Mouse (Mus musculus) bone marrow macrophage, adult 2 months (primary cell): ENCODE results near the gene Olfr1392. TPM values are rescaled to one million over a fixed set of nuclear protein-coding genes. Genes with fewer than 3 reads are reported as not detected.
"Not testable (repeated sequence)": the region's sequence is repeated elsewhere in the genome, so short reads cannot be mapped to it uniquely, and the experiment has no call there.

Source experiments
- H3K27ac ChIP-seq: 2 replicates; pipeline ENCODE4 v1.5.1; 2012; ENCODE audit warnings: low read depth, low read length; ENCODE audit not compliant: insufficient read depth
- H3K4me1 ChIP-seq: 2 replicates; pipeline ENCODE4 v1.6.1; 2012; ENCODE audit warnings: low read length; ENCODE audit not compliant: control insufficient read depth, insufficient read depth
- H3K4me3 ChIP-seq: 2 replicates; pipeline ENCODE4 v1.5.1; 2012; ENCODE audit warnings: mild to moderate bottlenecking, low read length, moderate library complexity; ENCODE audit not compliant: insufficient read depth
- CTCF ChIP-seq: IDR thresholded peaks from 2 replicates; pipeline ENCODE4 v1.5.1; 2012; ENCODE audit warnings: low read depth, mild to moderate bottlenecking, low read length, moderate library complexity
- POLR2A ChIP-seq: IDR thresholded peaks from 2 replicates; pipeline ENCODE4 v1.6.1; 2012; ENCODE audit warnings: mild to moderate bottlenecking, low read depth, low read length, borderline replicate concordance
- polyA plus RNA-seq: library from polyadenylated mRNA; stranded (reverse); fragments of >200 nt; gene quantifications from 2 replicates; pipeline ENCODE4 v1.2.4, GENCODE M21; 2012; ENCODE audit not compliant: missing spikeins, insufficient read depth, insufficient read length

The Olfr1392 gene
- polyA plus RNA-seq = not detected in 2 replicates

GRCm38 (mm10) chr11:49284982-49285381, at the start of gene Olfr1392:
TSS of gene Olfr1392 (plus strand) at chr11:49285282.
- not testable (repeated sequence) for H3K27ac ChIP-seq

GRCm38 (mm10) chr11:49235459-49236207, 49.4 kb upstream of the Olfr1392 start:
- no peak overlapping the region for H3K27ac ChIP-seq
- no peak overlapping the region for H3K4me3 ChIP-seq
- TF ChIP-seq CTCF (no peak), POLR2A (no peak)
- peaks cover 14% of the 10 kb centered on the region for H3K4me1 ChIP-seq

More at GRCm38 (mm10) chr11:49284982-49285381, at the start of gene Olfr1392:
- H3K4me3 ChIP-seq, H3K4me1 ChIP-seq: not testable (repeated sequence)

- Histone ChIP-seq H3K4me1 (peaks cover 23% of the 10 kb centered on the region), H3K4me3 (no peak overlapping the region), H3K27ac (peak overlapping the region; percentile 74; the same call in 1 of the 2 replicates)
- TF ChIP-seq CTCF = no peak
- no peak for TF ChIP-seq POLR2A
Observed at GRCm38 (mm10) chr11:49236891-49237290, 48.2 kb upstream of the Olfr1392 start.

GRCm38 (mm10) chr11:49237532-49237931, 47.5 kb upstream of the Olfr1392 start:
- TF ChIP-seq POLR2A (no peak), CTCF (no peak)

GRCm38 (mm10) chr11:49240310-49240709, 44.8 kb upstream of the Olfr1392 start:
- Histone ChIP-seq H3K4me1 (peaks cover 21% of the 10 kb centered on the region), H3K4me3 (no peak overlapping the region), H3K27ac (no peak overlapping the region)
- no peak for TF ChIP-seq POLR2A
- no peak for TF ChIP-seq CTCF

More at GRCm38 (mm10) chr11:49237532-49237931, 47.5 kb upstream of the Olfr1392 start:
- Histone ChIP-seq H3K27ac (peak overlapping the region; percentile 74), H3K4me3 (no peak overlapping the region), H3K4me1 (peaks cover 23% of the 10 kb centered on the region)

DNA sequence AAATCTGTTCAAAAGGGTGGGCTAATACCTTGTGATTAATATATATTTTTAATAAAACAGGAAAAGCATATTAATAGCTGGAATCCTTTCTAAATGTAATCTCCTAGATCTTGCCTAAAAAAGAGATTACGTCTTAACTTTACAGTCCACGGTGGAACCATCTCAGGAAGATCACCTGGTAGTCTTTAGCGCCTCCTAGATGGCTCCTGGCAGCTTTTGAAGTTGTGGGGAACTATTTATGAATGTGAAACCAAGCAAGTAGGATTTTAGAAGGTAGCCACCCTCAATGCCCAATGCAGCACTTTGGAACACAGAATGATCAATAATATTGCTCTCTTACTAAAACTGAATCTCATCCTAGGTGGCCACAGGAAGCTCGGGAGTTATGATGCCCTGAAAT, 44.2 kb upstream of the Olfr1392 start:
- Histone ChIP-seq H3K27ac (no peak overlapping the region), H3K4me1 (peaks cover 20% of the 10 kb centered on the region), H3K4me3 (no peak overlapping the region)
- no peak for TF ChIP-seq POLR2A
- no peak for TF ChIP-seq CTCF

DNA sequence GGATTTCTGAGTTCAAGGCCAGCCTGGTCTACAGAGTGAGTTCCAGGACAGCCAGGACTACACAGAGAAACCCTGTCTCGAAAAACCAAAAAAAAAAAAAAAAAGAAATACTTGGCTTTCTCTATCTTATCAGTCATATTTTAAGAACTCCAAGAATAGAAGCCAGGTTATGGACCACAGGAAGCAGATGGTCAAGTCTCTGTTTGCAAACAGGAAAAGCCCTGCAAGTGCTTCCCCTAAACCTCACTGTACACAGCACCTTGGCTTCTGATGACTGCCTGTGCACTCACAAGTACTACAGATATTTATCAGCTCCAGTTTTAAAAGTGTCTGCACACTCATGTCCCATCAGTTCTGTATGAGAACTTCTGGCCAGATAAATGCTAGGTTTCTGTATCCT, 43.6 kb upstream of the Olfr1392 start:
- TF ChIP-seq POLR2A (no peak), CTCF (no peak)
- H3K4me1 ChIP-seq = peaks cover 20% of the 10 kb centered on the region
- no peak overlapping the region for H3K27ac ChIP-seq
- H3K4me3 ChIP-seq = no peak overlapping the region

DNA sequence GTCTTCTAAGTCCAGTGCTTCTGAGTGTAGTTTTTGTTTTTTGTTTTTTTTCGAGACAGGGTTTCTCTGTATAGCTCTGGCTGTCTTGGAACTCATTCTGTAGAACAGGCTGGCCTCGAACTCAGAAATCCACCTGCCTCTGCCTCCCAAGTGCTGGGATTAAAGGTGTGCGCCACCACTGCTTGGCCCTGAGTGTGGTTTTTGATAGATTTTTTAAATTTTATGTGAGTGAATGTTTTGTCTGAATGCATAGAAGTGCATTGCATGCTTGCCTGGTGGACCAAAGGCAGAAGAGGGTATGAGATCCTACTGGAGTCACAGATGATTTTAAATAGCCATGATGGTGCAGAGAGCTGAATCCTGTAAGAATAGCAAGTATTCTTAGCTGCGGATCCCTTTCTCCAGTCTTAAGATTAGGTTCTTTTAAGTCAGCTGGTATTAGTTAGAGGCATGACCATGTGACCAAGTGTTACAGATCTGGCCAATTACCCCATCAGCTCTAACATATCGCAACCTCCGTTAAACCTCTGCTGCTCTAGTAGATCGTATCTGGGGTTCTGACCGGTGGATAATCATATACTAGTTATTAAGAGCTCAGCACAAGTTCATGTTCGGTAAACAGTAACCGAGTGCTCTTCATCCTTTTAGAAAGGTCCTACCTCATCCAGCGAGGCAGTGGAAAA, 42.0 kb upstream of the Olfr1392 start:
- Histone ChIP-seq H3K27ac (peak overlapping the region; percentile 36), H3K4me3 (peak overlapping the region; percentile 54), H3K4me1 (peaks cover 27% of the 10 kb centered on the region)
- no peak for TF ChIP-seq CTCF
- TF ChIP-seq POLR2A = no peak

- peak within 1 kb of the TSS; percentile 65 for H3K4me3 ChIP-seq
- H3K27ac ChIP-seq = peak within 1 kb of the TSS; percentile 96
- H3K4me1 ChIP-seq = peaks cover 34% of the 10 kb centered on the region
- TF ChIP-seq POLR2A (no peak), CTCF (no peak)
Observed at GRCm38 (mm10) chr11:49243727-49244594, 41.1 kb upstream of the Olfr1392 start, which contains the start of gene Mgat1. TSS of gene Mgat1 (plus strand) at chr11:49244191.
